Mouse (Mus musculus) lung, postnatal 4 days (tissue): ENCODE results near the gene Fbxo40.

ENCODE experiments used
- DNase-seq, 2 experiments: peaks; one replicate each; pipeline ENCODE4 v3.0.0; 2021

Gene Fbxo40

GRCm38 (mm10) chr16:36921067-36921613 lies 69.1 kb downstream of the Fbxo40 start:
- DNase-seq: no peak

DNA sequence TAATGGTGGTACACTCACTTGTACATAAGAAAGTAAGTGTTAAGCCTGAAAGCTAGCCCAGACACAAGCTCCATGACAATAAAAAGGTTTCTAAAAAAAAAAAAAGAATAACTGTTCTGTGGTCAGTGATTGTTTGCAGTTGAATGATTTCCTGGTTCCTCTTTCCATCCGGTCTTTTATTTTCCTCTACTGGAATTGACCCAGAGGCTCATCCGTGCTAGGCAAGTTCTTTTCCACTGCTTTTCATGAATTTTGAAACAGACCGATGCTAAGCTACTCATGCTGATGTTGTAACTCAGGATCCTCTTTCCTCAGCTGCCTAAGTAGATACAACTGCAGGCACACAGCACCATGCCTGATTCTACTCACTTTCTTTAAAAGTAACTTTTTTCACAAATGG lies 69.9 kb downstream of the Fbxo40 start:
- DNase-seq: no peak

- no peak for DNase-seq
Measured at GRCm38 (mm10) chr16:36918505-36918904, 71.8 kb downstream of the Fbxo40 start.

DNA sequence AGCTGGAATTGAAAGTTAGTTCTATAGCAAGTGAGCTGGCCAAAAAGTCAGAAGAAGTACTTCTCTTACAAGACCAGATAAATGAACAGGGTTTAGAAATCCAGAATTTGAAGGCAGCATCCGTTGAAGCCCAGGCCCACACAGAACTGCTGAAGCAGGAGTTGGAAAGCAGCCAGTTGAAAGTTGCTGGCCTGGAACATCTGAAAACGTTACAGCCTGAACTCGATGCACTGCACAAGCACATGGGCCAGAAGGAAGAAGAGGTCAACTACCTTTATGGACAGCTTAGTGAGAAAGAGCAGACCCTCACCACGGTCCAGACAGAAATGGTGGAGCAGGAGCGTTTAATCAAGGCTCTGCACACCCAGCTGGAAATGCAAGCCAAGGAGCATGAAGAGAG lies 76.1 kb downstream of the Fbxo40 start:
- DNase-seq: no peak
